Mouse (Mus musculus): ENCODE data around the gene Lyplal1.

The Lyplal1 gene

GRCm38 (mm10) chr1:186116701-186117488, at the start of gene Lyplal1:
Gene Lyplal1, minus strand, starts transcription at chr1:186117310.
- in situ Hi-C loops (cut with MseI, MboI): no loop called here

- in situ Hi-C loops (cut with MseI, MboI): no loop called here
Measured at GRCm38 (mm10) chr1:186163616-186164015, 46.5 kb upstream of the Lyplal1 start.

GRCm38 (mm10) chr1:186163206-186163605, 46.1 kb upstream of the Lyplal1 start:
- in situ Hi-C loops (cut with MseI, MboI): no loop called here

DNA sequence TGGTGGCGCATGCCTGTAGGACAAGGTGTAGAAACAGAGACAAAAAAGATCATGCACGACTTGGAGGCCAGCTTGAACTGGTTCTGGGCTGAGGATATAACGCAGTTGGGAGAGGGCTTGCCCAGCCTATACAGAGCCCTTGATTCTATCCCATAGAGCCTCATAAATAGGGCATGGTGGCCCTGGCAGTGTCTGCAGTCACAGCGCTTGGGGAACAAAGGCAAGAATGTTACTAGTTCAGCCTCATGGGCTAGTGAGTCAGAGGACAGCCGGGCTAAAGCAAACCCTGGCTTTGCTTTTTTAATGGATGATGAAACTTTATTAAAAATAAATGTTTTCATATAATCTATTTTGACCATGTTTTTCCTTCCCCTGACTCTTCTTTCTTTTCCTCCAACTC, 33.3 kb upstream of the Lyplal1 start:
- in situ Hi-C loops (cut with MseI, MboI): no loop called here

- in situ Hi-C loops (cut with MseI, MboI): no loop called here
Measured at GRCm38 (mm10) chr1:186145444-186145843, 28.3 kb upstream of the Lyplal1 start.

DNA sequence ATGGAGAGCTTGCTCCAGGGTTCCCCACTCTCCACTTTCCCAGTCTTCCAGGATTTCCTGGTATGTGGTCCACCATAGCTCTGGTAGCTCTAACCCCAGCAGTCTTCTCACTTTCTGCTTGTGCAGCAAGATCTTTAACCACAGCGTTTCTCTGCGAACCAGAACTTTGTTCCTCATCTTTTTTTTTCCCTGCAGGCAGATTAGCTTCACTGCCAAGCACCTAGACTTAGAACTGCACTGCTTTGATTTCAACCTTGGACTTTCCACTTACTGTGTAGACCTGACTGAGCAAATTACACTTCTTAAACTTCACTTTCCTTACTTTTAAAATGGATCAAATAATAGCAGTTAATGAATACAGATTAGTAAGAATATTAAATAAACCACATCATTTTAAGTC, 23.1 kb upstream of the Lyplal1 start:
- in situ Hi-C loops (cut with MseI, MboI): no loop called here

DNA sequence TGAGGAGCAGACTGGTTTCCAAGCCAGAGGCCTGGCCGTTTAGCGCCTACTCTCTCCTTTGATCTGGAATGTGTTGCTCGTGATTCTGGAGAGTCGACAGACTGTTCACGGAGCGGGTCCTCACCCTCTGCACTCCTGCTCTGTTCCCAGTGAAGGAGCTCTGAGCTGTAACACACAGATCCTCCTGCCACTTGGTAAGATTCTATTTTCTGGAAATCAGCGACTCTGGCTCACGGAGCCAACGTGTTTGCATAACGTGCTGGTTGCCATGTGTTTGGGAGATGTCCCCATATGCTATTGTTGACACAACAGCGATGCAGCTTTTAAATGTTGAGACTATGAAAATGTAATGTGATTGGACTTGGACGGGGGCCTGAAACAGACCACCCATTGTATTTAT, 20.8 kb upstream of the Lyplal1 start:
- in situ Hi-C loops (cut with MseI, MboI): no loop called here

GRCm38 (mm10) chr1:186136636-186137380, 19.7 kb upstream of the Lyplal1 start:
- in situ Hi-C loops (cut with MseI, MboI): no loop called here

GRCm38 (mm10) chr1:186131465-186131864, 14.4 kb upstream of the Lyplal1 start:
- in situ Hi-C loops (cut with MseI, MboI): no loop called here

DNA sequence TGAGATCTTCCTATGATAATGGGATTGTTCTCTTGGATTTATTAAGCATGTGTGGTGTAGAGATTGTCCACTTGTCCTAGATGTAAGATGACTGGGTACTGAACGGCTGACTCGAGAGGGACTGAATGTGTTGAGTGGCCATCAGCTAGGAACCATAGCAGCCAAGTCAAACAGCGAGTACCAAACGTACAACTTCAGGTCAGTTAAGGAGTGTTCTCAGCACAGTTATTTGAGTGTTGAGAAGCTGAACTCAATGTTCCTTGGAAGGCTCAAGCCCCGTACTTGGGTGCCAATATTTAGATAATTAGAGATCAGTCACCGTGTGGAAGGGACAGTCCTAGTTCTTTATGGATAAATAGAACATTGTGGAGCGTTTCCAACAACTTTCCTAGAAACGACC, 11.8 kb upstream of the Lyplal1 start:
- in situ Hi-C loops (cut with MseI, MboI): no loop called here

- in situ Hi-C loops (cut with MseI, MboI): no loop called here
Measured at GRCm38 (mm10) chr1:186126313-186126862, 9.3 kb upstream of the Lyplal1 start.

- in situ Hi-C loops (cut with MseI, MboI): no loop called here
Measured at GRCm38 (mm10) chr1:186123690-186124089, 6.6 kb upstream of the Lyplal1 start.

DNA sequence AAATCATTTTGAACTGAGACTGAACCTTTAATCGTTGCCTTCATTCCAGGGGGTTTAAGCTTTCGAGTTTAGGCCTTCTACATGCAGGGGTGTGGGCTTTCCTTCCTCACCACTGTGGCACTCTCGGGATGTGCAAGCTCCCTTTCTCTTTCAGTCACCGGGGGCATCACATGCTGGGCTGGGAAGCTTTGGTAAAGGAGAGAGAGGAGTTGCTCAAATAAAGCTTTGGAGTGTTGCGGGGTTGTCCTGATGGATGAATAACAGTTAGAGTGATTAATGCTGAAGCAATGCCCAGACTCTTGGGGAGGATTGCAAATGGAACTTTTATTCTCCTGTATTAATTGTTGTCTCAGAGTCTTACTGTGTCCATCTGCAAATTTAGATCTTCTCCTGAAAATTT, 2.7 kb upstream of the Lyplal1 start:
- in situ Hi-C loops (cut with MseI, MboI): no loop called here

DNA sequence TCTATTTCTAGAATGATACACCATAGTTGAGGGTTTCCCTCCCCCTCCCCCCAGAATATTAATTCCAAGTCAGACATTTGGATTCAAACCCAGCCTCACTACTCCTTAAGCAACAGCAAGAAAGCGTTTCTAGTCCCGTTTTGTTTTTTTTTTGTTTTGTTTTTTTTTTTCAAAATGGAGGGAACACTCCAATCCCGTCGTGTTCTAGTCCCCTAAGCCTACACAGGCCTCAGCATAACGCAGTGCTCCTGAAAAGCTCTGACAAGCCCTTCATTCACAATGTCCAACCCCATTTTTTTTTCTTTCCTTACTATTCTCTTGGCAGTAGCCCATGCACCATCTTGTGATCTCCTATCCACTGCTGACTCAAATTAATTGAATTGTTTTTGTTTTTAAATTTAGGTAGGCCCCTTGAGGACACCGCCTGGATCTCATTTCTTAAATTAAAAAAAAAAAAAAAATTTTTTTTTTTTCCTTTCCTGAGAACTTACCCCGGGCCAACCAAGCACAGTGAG, 967 bp downstream of the Lyplal1 start:
- in situ Hi-C loops (cut with MseI, MboI): no loop called here

DNA sequence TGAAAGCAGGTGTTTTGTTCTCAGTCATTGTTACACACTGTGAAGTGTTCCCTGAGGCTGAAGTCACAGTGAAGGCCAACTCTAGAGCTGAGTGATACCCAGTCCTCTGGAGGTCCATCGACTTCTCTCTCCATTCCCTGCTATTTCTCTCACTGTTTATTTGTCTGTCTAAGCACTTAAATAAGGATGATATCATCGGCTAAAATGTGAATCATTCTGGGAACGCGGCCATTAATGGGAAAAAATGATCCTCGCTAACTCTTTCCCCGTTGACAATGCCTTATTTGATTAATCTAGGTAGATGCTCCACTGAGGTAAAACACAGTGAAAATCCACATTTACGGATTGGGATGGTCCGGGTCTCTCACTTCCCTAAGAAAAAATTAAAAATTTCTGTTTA, 14.8 kb downstream of the Lyplal1 start:
- in situ Hi-C loops (cut with MseI, MboI): no loop called here

- in situ Hi-C loops (cut with MseI, MboI): no loop called here
Measured at GRCm38 (mm10) chr1:186066266-186066897, 50.7 kb downstream of the Lyplal1 start.

GRCm38 (mm10) chr1:186060041-186060440, 57.1 kb downstream of the Lyplal1 start:
- in situ Hi-C loops (cut with MseI, MboI): no loop called here

GRCm38 (mm10) chr1:186054227-186054626, 62.9 kb downstream of the Lyplal1 start:
- in situ Hi-C loops (cut with MseI, MboI): no loop called here

GRCm38 (mm10) chr1:186053280-186054043, 63.6 kb downstream of the Lyplal1 start:
- in situ Hi-C loops (cut with MseI, MboI): no loop called here

GRCm38 (mm10) chr1:186043709-186044452, 73.2 kb downstream of the Lyplal1 start:
- in situ Hi-C loops (cut with MseI, MboI): no loop called here

DNA sequence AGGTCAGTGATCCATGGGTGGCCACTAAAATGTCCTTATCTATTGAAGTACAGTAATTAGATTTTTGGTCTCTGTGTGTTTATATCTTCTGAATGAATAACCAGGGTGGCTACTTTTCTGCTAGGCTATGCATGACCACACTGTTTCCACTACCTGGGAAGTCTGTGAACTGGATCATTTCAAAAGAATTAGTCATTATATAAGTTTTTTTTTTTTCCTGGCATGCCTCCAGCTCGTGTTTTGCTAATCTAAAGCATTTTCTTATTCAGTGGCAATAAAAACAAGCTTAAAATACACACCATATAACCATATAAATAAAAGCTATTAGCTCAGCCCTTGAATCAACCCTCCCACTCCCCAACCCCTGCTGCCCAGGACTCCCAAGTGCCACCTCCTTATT, 75.3 kb downstream of the Lyplal1 start:
- in situ Hi-C loops (cut with MseI, MboI): no loop called here

Measured in mouse trophoblast stem cell (cell line).